In genomic region chr17:48533844-48534705, GRCm38 (mm10) we compare ENCODE assay signal across 19 mouse cellular contexts.
DNase-seq lines count a peak whose midpoint lies in the region; ATAC-seq and TF ChIP-seq lines count a peak whose summit lies in the region.
"Had no signal": no experiment of that assay in that cellular context is flagged by ENCODE, and none has a peak within 500 bp of the region (broad histone marks: within the 10 kb centered on the region; RNA-seq: fewer than 3 reads in every experiment).

No protein-coding gene starts in this region.

- no peak for DNase-seq in midbrain, embryonic 10.5 days (ENCODE audit: low spot score)
- DNase-seq in midbrain, postnatal 0 days (ENCODE audit: low spot score) = no peak
- no peak for DNase-seq in midbrain, embryonic 11.5 days (ENCODE audit: low spot score, missing footprints)
- DNase-seq in layer of hippocampus, adult 9-10 months (ENCODE audit: low spot score) = no peak
- no peak for DNase-seq in urinary bladder, postnatal 36 days (ENCODE audit: low spot score in 2 of 2)
- no peak for DNase-seq in layer of hippocampus, adult 11-12 months (ENCODE audit: low spot score)
- DNase-seq: adrenal gland, postnatal 25 days; cerebellum, adult 9-10 months; heart, postnatal 36 days; kidney, adult 2 months; kidney, postnatal 4 days; lung, postnatal 10 days; right cerebral cortex, postnatal 25 days; thymus, postnatal 36 days had no signal

- no peak for ATAC-seq in midbrain, postnatal 0 days (ENCODE audit: low FRiP score)
- ATAC-seq in forebrain, embryonic 13.5 days = peak; percentile 36; the same call in 1 of the 2 replicates
- ATAC-seq in midbrain, embryonic 11.5 days (ENCODE audit: low FRiP score) = peak; percentile 54; the same call in 1 of the 2 replicates

- 0 out of 2 replicates have a peak, but pooled peaks cover 5% of the 10 kb centered on the region for H3K9me3 ChIP-seq in midbrain, embryonic 10.5 days (replicated peaks)
- H3K9me3 ChIP-seq in midbrain, postnatal 0 days (ENCODE audit: low read length) = no peaks in the 10 kb centered on the region
- no peaks in the 10 kb centered on the region for H3K9me3 ChIP-seq in forebrain, embryonic 13.5 days (replicated peaks)
- no peaks in the 10 kb centered on the region for H3K9me3 ChIP-seq in midbrain, embryonic 11.5 days (ENCODE audit: control insufficient read depth, low read length)
- H3K9me3 ChIP-seq: heart, embryonic 12.5 days; limb, embryonic 12.5 days; neural tube, embryonic 12.5 days had no signal

- no peak for TF ChIP-seq CTCF in midbrain, postnatal 0 days (IDR thresholded peaks at IDR 0.05)

- no peak overlapping the region for H3K4me3 ChIP-seq in midbrain, embryonic 10.5 days
- H3K4me3 ChIP-seq in midbrain, postnatal 0 days (ENCODE audit: low read depth, low read length) = no peak overlapping the region
- no peak overlapping the region for H3K4me3 ChIP-seq in forebrain, embryonic 13.5 days
- no peak overlapping the region for H3K4me3 ChIP-seq in midbrain, embryonic 11.5 days (ENCODE audit: low read depth, low read length)
- H3K4me3 ChIP-seq: heart, embryonic 12.5 days; limb, embryonic 12.5 days; neural tube, embryonic 12.5 days had no signal

- H3K27me3 ChIP-seq in midbrain, embryonic 10.5 days (ENCODE audit: low read depth, poor library complexity, severe bottlenecking) = no peaks in the 10 kb centered on the region
- H3K27me3 ChIP-seq in midbrain, postnatal 0 days (ENCODE audit: insufficient read depth, low read length) = no peaks in the 10 kb centered on the region
- H3K27me3 ChIP-seq in forebrain, embryonic 13.5 days = no peaks in the 10 kb centered on the region
- no peaks in the 10 kb centered on the region for H3K27me3 ChIP-seq in midbrain, embryonic 11.5 days (ENCODE audit: control insufficient read depth, insufficient read depth, low read length)
- H3K27me3 ChIP-seq: limb, embryonic 12.5 days; neural tube, embryonic 12.5 days had no signal

- H3K4me1 ChIP-seq in midbrain, embryonic 10.5 days = peaks cover 13% of the 10 kb centered on the region
- H3K4me1 ChIP-seq in midbrain, postnatal 0 days (ENCODE audit: insufficient read depth, low read length) = no peaks in the 10 kb centered on the region
- peaks cover 8% of the 10 kb centered on the region; the same call in 1 of the 2 replicates for H3K4me1 ChIP-seq in forebrain, embryonic 13.5 days
- 0 out of 2 replicates have a peak, but pooled peaks cover 2% of the 10 kb centered on the region for H3K4me1 ChIP-seq in midbrain, embryonic 11.5 days (ENCODE audit: control insufficient read depth, insufficient read depth, low read length)
- H3K4me1 ChIP-seq: heart, embryonic 12.5 days; limb, embryonic 12.5 days; neural tube, embryonic 12.5 days had no signal

- no peaks in the 10 kb centered on the region for H3K36me3 ChIP-seq in midbrain, embryonic 10.5 days
- H3K36me3 ChIP-seq in midbrain, postnatal 0 days (ENCODE audit: insufficient read depth, low read length) = no peaks in the 10 kb centered on the region
- H3K36me3 ChIP-seq in forebrain, embryonic 13.5 days (ENCODE audit: poor library complexity, severe bottlenecking) = no peaks in the 10 kb centered on the region
- H3K36me3 ChIP-seq in midbrain, embryonic 11.5 days (ENCODE audit: control insufficient read depth, insufficient read depth, low read length) = no peaks in the 10 kb centered on the region
- H3K36me3 ChIP-seq: heart, embryonic 12.5 days; limb, embryonic 12.5 days; neural tube, embryonic 12.5 days had no signal

- WGBS in midbrain, embryonic 10.5 days = 45% methylated on average over 14 of the region's 14 CpGs
- 42% methylated on average over 10 of the region's 14 CpGs for WGBS in midbrain, postnatal 0 days
- WGBS in forebrain, embryonic 13.5 days = 36% methylated on average over 14 of the region's 14 CpGs
- WGBS in midbrain, embryonic 11.5 days = 53% methylated on average over 11 of the region's 14 CpGs

- no peak overlapping the region for H3K9ac ChIP-seq in midbrain, postnatal 0 days (replicated peaks; ENCODE audit: low read length, poor library complexity, severe bottlenecking)
- H3K9ac ChIP-seq in forebrain, embryonic 13.5 days = no peak overlapping the region
- H3K9ac ChIP-seq in midbrain, embryonic 11.5 days (ENCODE audit: low read length) = 0 out of 2 replicates have a peak overlapping the region, but pooled peaks have one; percentile 1
- H3K9ac ChIP-seq: heart, embryonic 12.5 days; limb, embryonic 12.5 days; liver, embryonic 14.5 days; neural tube, embryonic 12.5 days had no signal

- H3K4me2 ChIP-seq in midbrain, postnatal 0 days (ENCODE audit: low read depth, low read length, poor library complexity, severe bottlenecking) = no peak overlapping the region
- H3K4me2 ChIP-seq in forebrain, embryonic 13.5 days = no peak overlapping the region
- H3K4me2 ChIP-seq in midbrain, embryonic 11.5 days = no peak overlapping the region
- H3K4me2 ChIP-seq: heart, embryonic 12.5 days; limb, embryonic 12.5 days; neural tube, embryonic 12.5 days had no signal

- peak overlapping the region; percentile 72 for H3K27ac ChIP-seq in midbrain, embryonic 10.5 days (replicated peaks)
- H3K27ac ChIP-seq in midbrain, postnatal 0 days (ENCODE audit: low read depth, low read length) = no peak overlapping the region
- H3K27ac ChIP-seq in forebrain, embryonic 13.5 days = no peak overlapping the region
- no peak overlapping the region for H3K27ac ChIP-seq in midbrain, embryonic 11.5 days (ENCODE audit: low read depth, low read length)
- H3K27ac ChIP-seq: limb, embryonic 12.5 days; liver, embryonic 14.5 days; neural tube, embryonic 12.5 days had no signal
